In genomic region chr10:80351896-80352295, GRCm38 (mm10) we compare ENCODE assay signal across 26 mouse cellular contexts. TPM values are rescaled to one million over a fixed set of nuclear protein-coding genes. Genes with fewer than 3 reads are reported as not detected.
DNase-seq lines count a peak whose midpoint lies in the region; ATAC-seq and TF ChIP-seq lines count a peak whose summit lies in the region.
"Had no signal": no experiment of that assay in that cellular context is flagged by ENCODE, and none has a peak within 500 bp of the region (broad histone marks: within the 10 kb centered on the region; RNA-seq: fewer than 3 reads in every experiment).

No protein-coding gene starts in this region.

- H3K4me3 ChIP-seq in kidney, embryonic 16.5 days (ENCODE audit: low read length) = no peak overlapping the region
- H3K4me3 ChIP-seq in intestine, embryonic 15.5 days (replicated peaks) = no peak overlapping the region
- H3K4me3 ChIP-seq in liver, postnatal 0 days (ENCODE audit: low read depth, low read length) = no peak overlapping the region
- H3K4me3 ChIP-seq: embryonic facial prominence, embryonic 13.5 days; erythroblast, embryonic 14.5 days; forebrain, embryonic 13.5 days; heart, embryonic 10.5 days; hindbrain, embryonic 15.5 days; limb, embryonic 13.5 days; midbrain, embryonic 12.5 days; neural tube, embryonic 15.5 days had no signal

- peaks cover 91% of the 10 kb centered on the region for H3K27me3 ChIP-seq in kidney, embryonic 16.5 days (ENCODE audit: insufficient read depth, low read length)
- H3K27me3 ChIP-seq in intestine, embryonic 15.5 days (replicated peaks) = peaks cover 71% of the 10 kb centered on the region
- peaks cover 59% of the 10 kb centered on the region for H3K27me3 ChIP-seq in liver, postnatal 0 days (ENCODE audit: insufficient read depth, low read length)

- H3K9me3 ChIP-seq in kidney, embryonic 16.5 days (ENCODE audit: low read length) = no peaks in the 10 kb centered on the region
- H3K9me3 ChIP-seq in intestine, embryonic 15.5 days = no peaks in the 10 kb centered on the region
- H3K9me3 ChIP-seq in liver, postnatal 0 days (ENCODE audit: low read length) = no peaks in the 10 kb centered on the region
- H3K9me3 ChIP-seq: embryonic facial prominence, embryonic 13.5 days; forebrain, embryonic 13.5 days; heart, embryonic 10.5 days; hindbrain, embryonic 15.5 days; limb, embryonic 13.5 days; midbrain, embryonic 12.5 days; neural tube, embryonic 15.5 days had no signal

- peak; percentile 63 for DNase-seq in kidney, adult 18-20 months
- peak; percentile 62 for DNase-seq in kidney, postnatal 10 days
- DNase-seq in liver, postnatal 0 days = peak; percentile 64
- DNase-seq in gastrocnemius, postnatal 14 days = no peak
- DNase-seq in cerebellum, postnatal 36 days = no peak
- DNase-seq: adrenal gland, adult 2 months; cerebellum, adult 11 months; cerebellum, postnatal 10 days; heart, postnatal 4 days; lung, adult 18-20 months; lung, postnatal 14 days; right cerebral cortex, adult 18-20 months; right cerebral cortex, postnatal 4 days; thymus, adult 18-20 months had no signal

- TF ChIP-seq CTCF in liver, postnatal 0 days (IDR thresholded peaks at IDR 0.05; ENCODE audit: low read depth) = no peak

- TF ChIP-seq EP300 in liver, postnatal 0 days (IDR thresholded peaks at IDR 0.05; ENCODE audit: low read depth) = no peak

- H3K36me3 ChIP-seq in kidney, embryonic 16.5 days (ENCODE audit: insufficient read depth, low read length) = no peaks in the 10 kb centered on the region
- no peaks in the 10 kb centered on the region for H3K36me3 ChIP-seq in intestine, embryonic 15.5 days
- H3K36me3 ChIP-seq in liver, postnatal 0 days (replicated peaks; ENCODE audit: insufficient read depth, low read length) = no peaks in the 10 kb centered on the region
- H3K36me3 ChIP-seq: embryonic facial prominence, embryonic 13.5 days; heart, embryonic 10.5 days; hindbrain, embryonic 15.5 days; limb, embryonic 13.5 days; midbrain, embryonic 12.5 days; neural tube, embryonic 15.5 days had no signal

- H3K27ac ChIP-seq in kidney, embryonic 16.5 days (ENCODE audit: low read length) = no peak overlapping the region
- H3K27ac ChIP-seq in intestine, embryonic 15.5 days = no peak overlapping the region
- H3K27ac ChIP-seq in liver, postnatal 0 days (ENCODE audit: low read depth) = no peak overlapping the region
- H3K27ac ChIP-seq: embryonic facial prominence, embryonic 13.5 days; forebrain, embryonic 13.5 days; heart, embryonic 10.5 days; hindbrain, embryonic 15.5 days; limb, embryonic 13.5 days; midbrain, embryonic 12.5 days; neural tube, embryonic 15.5 days had no signal

- H3K4me1 ChIP-seq in kidney, embryonic 16.5 days (ENCODE audit: insufficient read depth, low read length) = peaks cover 27% of the 10 kb centered on the region
- H3K4me1 ChIP-seq in intestine, embryonic 15.5 days (replicated peaks) = peaks cover 35% of the 10 kb centered on the region
- H3K4me1 ChIP-seq in liver, postnatal 0 days (ENCODE audit: insufficient read depth) = peaks cover 19% of the 10 kb centered on the region

- intact Hi-C loops in gastrocnemius, postnatal 14 days (cut with DNase I; ENCODE audit: low total_unique reads) = loop anchor here (5.0 kb wide), 1 partner anchor 55 kb away; the partner anchor contains the start of gene Apc2

- no peak for ATAC-seq in kidney, embryonic 16.5 days (ENCODE audit: low FRiP score, low TSS enrichment)
- ATAC-seq in intestine, embryonic 15.5 days = peak; percentile 8; the same call in 1 of the 2 replicates
- peak; percentile 22; the same call in 1 of the 2 replicates for ATAC-seq in liver, postnatal 0 days
- ATAC-seq: forebrain, embryonic 13.5 days; Patski had no signal

- WGBS in kidney, embryonic 16.5 days = 29% methylated on average over 11 of the region's 11 CpGs
- 20% methylated on average over 11 of the region's 11 CpGs for WGBS in intestine, embryonic 15.5 days
- 22% methylated on average over 11 of the region's 11 CpGs for WGBS in liver, postnatal 0 days (ENCODE audit: insufficient replicate concordance)

- H3K4me2 ChIP-seq in kidney, embryonic 16.5 days (replicated peaks; ENCODE audit: low read depth, low read length) = no peak overlapping the region
- no peak overlapping the region for H3K4me2 ChIP-seq in intestine, embryonic 15.5 days (replicated peaks)
- H3K4me2 ChIP-seq in liver, postnatal 0 days (ENCODE audit: low read depth, low read length) = no peak overlapping the region
- H3K4me2 ChIP-seq: embryonic facial prominence, embryonic 13.5 days; forebrain, embryonic 13.5 days; hindbrain, embryonic 15.5 days; limb, embryonic 13.5 days; midbrain, embryonic 12.5 days; neural tube, embryonic 15.5 days had no signal

- H3K9ac ChIP-seq in kidney, embryonic 16.5 days (replicated peaks; ENCODE audit: low read length) = no peak overlapping the region
- no peak overlapping the region for H3K9ac ChIP-seq in intestine, embryonic 15.5 days
- H3K9ac ChIP-seq in liver, postnatal 0 days (replicated peaks) = no peak overlapping the region
- H3K9ac ChIP-seq: embryonic facial prominence, embryonic 13.5 days; forebrain, embryonic 13.5 days; hindbrain, embryonic 15.5 days; limb, embryonic 13.5 days; midbrain, embryonic 12.5 days; neural tube, embryonic 15.5 days had no signal

RNA-seq across cellular contexts. Expression of gene Adamtsl5, which starts 3.7 kb away (rescaled TPM):
- polyA plus RNA-seq in kidney, embryonic 16.5 days (2015; fragmentation: Nextera tagmentation; extraction: Ambion mirVana) = 4.8 and 5.4 TPM in 2 replicates
- 19.3 and 20.4 TPM in 2 replicates for polyA plus RNA-seq in intestine, embryonic 15.5 days (2015; fragmentation: Nextera tagmentation; extraction: Ambion mirVana)
- polyA plus RNA-seq in liver, postnatal 0 days (2015; fragmentation: Nextera tagmentation; extraction: Ambion mirVana) = 1.5 and 1.8 TPM in 2 replicates
- 10 to 100 TPM; 24.2 to 26.1 TPM for total RNA-seq in gastrocnemius, postnatal 14 days (2021)

RNA-seq across cellular contexts. Expression of gene Plk5, which starts 4.4 kb away (rescaled TPM):
- polyA plus RNA-seq in kidney, embryonic 16.5 days (2015; fragmentation: Nextera tagmentation; extraction: Ambion mirVana) = 0.97 and 1.2 TPM in 2 replicates
- polyA plus RNA-seq in intestine, embryonic 15.5 days (2015; fragmentation: Nextera tagmentation; extraction: Ambion mirVana) = 0.32 and 0.63 TPM in 2 replicates
- polyA plus RNA-seq in liver, postnatal 0 days (2015; fragmentation: Nextera tagmentation; extraction: Ambion mirVana) = 0.08 and 0.20 TPM in 2 replicates
- total RNA-seq in gastrocnemius, postnatal 14 days (2021) = under 1 TPM; 0.12 to 0.13 TPM
- total RNA-seq: heart, postnatal 4 days; megakaryocyte, adult 5-6 weeks had no signal
- polyA plus RNA-seq: erythroblast, embryonic 14.5 days had no signal

RNA-seq across cellular contexts. Expression of gene Reep6, which starts 22.1 kb away (rescaled TPM):
- 11.0 and 11.5 TPM in 2 replicates for polyA plus RNA-seq in kidney, embryonic 16.5 days (2015; fragmentation: Nextera tagmentation; extraction: Ambion mirVana)
- 132 and 159 TPM in 2 replicates for polyA plus RNA-seq in intestine, embryonic 15.5 days (2015; fragmentation: Nextera tagmentation; extraction: Ambion mirVana)
- 167 and 174 TPM in 2 replicates for polyA plus RNA-seq in liver, postnatal 0 days (2015; fragmentation: Nextera tagmentation; extraction: Ambion mirVana)
- 1 to 10 TPM; 1.9 to 2.5 TPM for total RNA-seq in gastrocnemius, postnatal 14 days (2021)

RNA-seq across cellular contexts. Expression of gene Pcsk4, which starts 22.6 kb away (rescaled TPM):
- polyA plus RNA-seq in kidney, embryonic 16.5 days (2015; fragmentation: Nextera tagmentation; extraction: Ambion mirVana) = 8.6 and 8.8 TPM in 2 replicates
- polyA plus RNA-seq in intestine, embryonic 15.5 days (2015; fragmentation: Nextera tagmentation; extraction: Ambion mirVana) = 8.1 and 8.8 TPM in 2 replicates
- 5.6 TPM in 2 replicates for polyA plus RNA-seq in liver, postnatal 0 days (2015; fragmentation: Nextera tagmentation; extraction: Ambion mirVana)
- total RNA-seq in gastrocnemius, postnatal 14 days (2021) = 1 to 10 TPM in 1 of 2 experiments, under 1 TPM in 1; 0.53 to 1.2 TPM

RNA-seq across cellular contexts. Expression of gene 2310011J03Rik, which starts 31.6 kb away (rescaled TPM):
- polyA plus RNA-seq in kidney, embryonic 16.5 days (2015; fragmentation: Nextera tagmentation; extraction: Ambion mirVana) = 52.9 and 54.8 TPM in 2 replicates
- polyA plus RNA-seq in intestine, embryonic 15.5 days (2015; fragmentation: Nextera tagmentation; extraction: Ambion mirVana) = 51.4 and 51.5 TPM in 2 replicates
- 25.5 and 27.4 TPM in 2 replicates for polyA plus RNA-seq in liver, postnatal 0 days (2015; fragmentation: Nextera tagmentation; extraction: Ambion mirVana)
- 1 to 10 TPM; 7.6 to 8.3 TPM for total RNA-seq in gastrocnemius, postnatal 14 days (2021)

Comparison
In these comparisons a context has a peak if more than half of its experiments do, and no peak if none do; other contexts are left out.
1. DNase-seq: peak in kidney, adult 18-20 months (single experiment), kidney, postnatal 10 days (single experiment) and liver, postnatal 0 days (single experiment); none in gastrocnemius, postnatal 14 days (single experiment) and cerebellum, postnatal 36 days (0 of 2).
2. RNA of gene Reep6, which starts 22.1 kb away (polyA plus RNA-seq): 167 to 174 TPM in liver, postnatal 0 days and 132 to 159 TPM in intestine, embryonic 15.5 days; 11.0 to 11.5 TPM in kidney, embryonic 16.5 days; every median in the first group is over 10 times any median in the second.